Mouse (Mus musculus): Measurements from ENCODE around the gene Tdrd1. TPM values are rescaled to one million over a fixed set of nuclear protein-coding genes. Genes with fewer than 3 reads are reported as not detected.

Tdrd1 gene
- polyA plus RNA-seq, 1 experiment from 2014 or later = 1.3 TPM

GRCm38 (mm10) chr19:56807122-56807521 is 18.9 kb upstream of the Tdrd1 start:
- ATAC-seq (ENCODE audit: insufficient number of reproducible peaks, insufficient read depth, low FRiP score, low TSS enrichment, low read depth) = no peak
- WGBS = 77% methylated on average over 5 of the region's 5 CpGs
- Histone ChIP-seq H3K4me3 (no peak overlapping the region), H3K4me2 (no peak overlapping the region), H3K36me3 (peaks cover 63% of the 10 kb centered on the region), H3K4me1 (peaks cover 3% of the 10 kb centered on the region; the same call in 1 of the 2 replicates), H3K9me3 (no peaks in the 10 kb centered on the region), H3K27ac (no peak overlapping the region), H3K27me3 (no peaks in the 10 kb centered on the region), H3K9ac (no peak overlapping the region)

GRCm38 (mm10) chr19:56808771-56809170 is 17.2 kb upstream of the Tdrd1 start:
- H3K36me3 ChIP-seq = peaks cover 57% of the 10 kb centered on the region
- peaks cover 5% of the 10 kb centered on the region; the same call in 1 of the 2 replicates for H3K4me1 ChIP-seq
- ATAC-seq (ENCODE audit: insufficient number of reproducible peaks, insufficient read depth, low FRiP score, low TSS enrichment, low read depth) = no peak
- no peak overlapping the region for H3K4me3 ChIP-seq
- H3K9ac ChIP-seq = no peak overlapping the region
- WGBS = 64% methylated on average over 5 of the region's 5 CpGs
- no peaks in the 10 kb centered on the region for H3K27me3 ChIP-seq
- no peak overlapping the region for H3K4me2 ChIP-seq
- H3K9me3 ChIP-seq = no peaks in the 10 kb centered on the region
- no peak overlapping the region for H3K27ac ChIP-seq

GRCm38 (mm10) chr19:56810641-56811146 is 15.3 kb upstream of the Tdrd1 start:
- Histone ChIP-seq H3K9me3 (no peaks in the 10 kb centered on the region), H3K4me2 (no peak overlapping the region), H3K27me3 (no peaks in the 10 kb centered on the region), H3K4me3 (no peak overlapping the region), H3K9ac (no peak overlapping the region), H3K36me3 (peaks cover 49% of the 10 kb centered on the region), H3K27ac (no peak overlapping the region), H3K4me1 (peaks cover 6% of the 10 kb centered on the region; the same call in 1 of the 2 replicates)
- no peak for ATAC-seq (ENCODE audit: insufficient number of reproducible peaks, insufficient read depth, low FRiP score, low TSS enrichment, low read depth)

- Histone ChIP-seq H3K27me3 (no peaks in the 10 kb centered on the region), H3K36me3 (peaks cover 46% of the 10 kb centered on the region)
- ATAC-seq (ENCODE audit: insufficient number of reproducible peaks, insufficient read depth, low FRiP score, low TSS enrichment, low read depth) = no peak
These were observed 14.4 kb upstream of the Tdrd1 start for GRCm38 (mm10) chr19:56811590-56811989.

GRCm38 (mm10) chr19:56813360-56813759 is 12.6 kb upstream of the Tdrd1 start:
- Histone ChIP-seq H3K9ac (no peak overlapping the region), H3K27me3 (no peaks in the 10 kb centered on the region), H3K27ac (no peak overlapping the region), H3K4me1 (peaks cover 26% of the 10 kb centered on the region), H3K36me3 (peaks cover 28% of the 10 kb centered on the region), H3K9me3 (no peaks in the 10 kb centered on the region), H3K4me2 (no peak overlapping the region), H3K4me3 (no peak overlapping the region)
- no peak for ATAC-seq (ENCODE audit: insufficient number of reproducible peaks, insufficient read depth, low FRiP score, low TSS enrichment, low read depth)
- WGBS = 68% methylated on average over 4 of the region's 4 CpGs

More at GRCm38 (mm10) chr19:56811590-56811989, 14.4 kb upstream of the Tdrd1 start:
- peaks cover 9% of the 10 kb centered on the region; the same call in 1 of the 2 replicates for H3K4me1 ChIP-seq
- no peak overlapping the region for H3K27ac ChIP-seq
- H3K9me3 ChIP-seq = no peaks in the 10 kb centered on the region
- no peak overlapping the region for H3K4me3 ChIP-seq
- no peak overlapping the region for H3K4me2 ChIP-seq
- 47% methylated on average over 9 of the region's 9 CpGs for WGBS
- H3K9ac ChIP-seq = no peak overlapping the region

GRCm38 (mm10) chr19:56817851-56818526 is 8.0 kb upstream of the Tdrd1 start:
- H3K4me1 ChIP-seq = peaks cover 46% of the 10 kb centered on the region
- no peaks in the 10 kb centered on the region for H3K9me3 ChIP-seq
- H3K9ac ChIP-seq = no peak overlapping the region
- ATAC-seq (ENCODE audit: insufficient number of reproducible peaks, insufficient read depth, low FRiP score, low TSS enrichment, low read depth) = no peak
- H3K27me3 ChIP-seq = no peaks in the 10 kb centered on the region
- H3K36me3 ChIP-seq = peaks cover 12% of the 10 kb centered on the region
- no peak overlapping the region for H3K4me3 ChIP-seq
- 33% methylated on average over 14 of the region's 14 CpGs for WGBS
- 0 out of 2 replicates have a peak overlapping the region, but pooled peaks have one; percentile 29 for H3K27ac ChIP-seq
- peak overlapping the region; percentile 30 for H3K4me2 ChIP-seq

GRCm38 (mm10) chr19:56821040-56821797 is 4.8 kb upstream of the Tdrd1 start:
- Histone ChIP-seq H3K4me2 (peak overlapping the region; percentile 84), H3K4me3 (peak overlapping the region; percentile 97), H3K36me3 (no peaks in the 10 kb centered on the region), H3K9me3 (no peaks in the 10 kb centered on the region), H3K27ac (peak overlapping the region; percentile 84), H3K4me1 (peaks cover 43% of the 10 kb centered on the region), H3K9ac (peak overlapping the region; percentile 92), H3K27me3 (no peaks in the 10 kb centered on the region)
- WGBS = 6% methylated on average over 22 of the region's 22 CpGs
- ATAC-seq (ENCODE audit: insufficient number of reproducible peaks, insufficient read depth, low FRiP score, low TSS enrichment, low read depth) = no peak; the same call in 1 of the 2 replicates

GRCm38 (mm10) chr19:56821798-56822447 is 4.1 kb upstream of the Tdrd1 start, which contains the start of gene Ccdc186:
TSS of gene Ccdc186 (minus strand) at chr19:56822190.
- under 1% methylated on average over 70 of the region's 79 CpGs for WGBS

GRCm38 (mm10) chr19:56822448-56822836 is 3.6 kb upstream of the Tdrd1 start:
- Histone ChIP-seq H3K4me3 (peak overlapping the region; percentile 97), H3K9me3 (no peaks in the 10 kb centered on the region), H3K9ac (peak overlapping the region; percentile 92), H3K27me3 (no peaks in the 10 kb centered on the region), H3K4me2 (peak overlapping the region; percentile 84), H3K27ac (no peak overlapping the region), H3K36me3 (no peaks in the 10 kb centered on the region), H3K4me1 (peaks cover 32% of the 10 kb centered on the region)
- 21% methylated on average over 10 of the region's 10 CpGs for WGBS
- ATAC-seq (ENCODE audit: insufficient number of reproducible peaks, insufficient read depth, low FRiP score, low TSS enrichment, low read depth) = 0 out of 2 replicates have a peak, but pooled peaks have one; percentile 4

More at GRCm38 (mm10) chr19:56821798-56822447, 4.1 kb upstream of the Tdrd1 start, which contains the start of gene Ccdc186:
- Histone ChIP-seq H3K9me3 (no peaks in the 10 kb centered on the region), H3K9ac (peak within 1 kb of the TSS; percentile 92), H3K36me3 (no peaks in the 10 kb centered on the region), H3K4me1 (peaks cover 38% of the 10 kb centered on the region), H3K4me3 (peak within 1 kb of the TSS; percentile 97), H3K27me3 (no peaks in the 10 kb centered on the region), H3K27ac (peak within 1 kb of the TSS; percentile 84), H3K4me2 (peak within 1 kb of the TSS; percentile 84)
- ATAC-seq (ENCODE audit: insufficient number of reproducible peaks, insufficient read depth, low FRiP score, low TSS enrichment, low read depth) = peak; percentile 96

GRCm38 (mm10) chr19:56828305-56828704 is 2.3 kb downstream of the Tdrd1 start:
- Histone ChIP-seq H3K9me3 (no peaks in the 10 kb centered on the region), H3K27me3 (no peaks in the 10 kb centered on the region), H3K9ac (no peak overlapping the region), H3K4me1 (no peaks in the 10 kb centered on the region), H3K4me3 (no peak overlapping the region), H3K36me3 (no peaks in the 10 kb centered on the region), H3K4me2 (no peak overlapping the region), H3K27ac (no peak overlapping the region)
- WGBS = 69% methylated on average over 11 of the region's 11 CpGs
- no peak for ATAC-seq (ENCODE audit: insufficient number of reproducible peaks, insufficient read depth, low FRiP score, low TSS enrichment, low read depth)

- Histone ChIP-seq H3K4me2 (no peak overlapping the region), H3K9ac (no peak overlapping the region), H3K36me3 (no peaks in the 10 kb centered on the region), H3K4me1 (no peaks in the 10 kb centered on the region), H3K27ac (no peak overlapping the region), H3K27me3 (no peaks in the 10 kb centered on the region), H3K9me3 (no peaks in the 10 kb centered on the region), H3K4me3 (no peak overlapping the region)
- no peak for ATAC-seq (ENCODE audit: insufficient number of reproducible peaks, insufficient read depth, low FRiP score, low TSS enrichment, low read depth)
- 84% methylated on average over 9 of the region's 9 CpGs for WGBS
These were observed 3.3 kb downstream of the Tdrd1 start for GRCm38 (mm10) chr19:56829267-56829666.

Data from embryonic facial prominence, embryonic 13.5 days (tissue).